Mouse (Mus musculus) liver, embryonic 15.5 days (tissue): ENCODE data around the gene Aqp1. TPM values are rescaled to one million over a fixed set of nuclear protein-coding genes. Genes with fewer than 3 reads are reported as not detected.
A peak's percentile ranks its signal among the peaks of the same experiment; 100 is the strongest.

ENCODE experiments used
- ATAC-seq: fragments of 200-750 bp; cut with Nextera tagmentation; 2 replicates; pipeline ENCODE4 v1.8.0; 2017; ENCODE audit warnings: moderate number of reproducible peaks, mild to moderate bottlenecking, moderate library complexity; ENCODE audit not compliant: insufficient read depth
- H3K27ac ChIP-seq: fragments of 300-500 bp; sonication (generic); replicated peaks from 2 replicates; pipeline ENCODE4 v1.5.1; 2015; ENCODE audit warnings: mild to moderate bottlenecking, inconsistent platforms
- H3K27me3 ChIP-seq: fragments of 300-500 bp; sonication (generic); 2 replicates; pipeline ENCODE4 v1.6.1; 2015; ENCODE audit warnings: mild to moderate bottlenecking, inconsistent platforms
- H3K36me3 ChIP-seq: fragments of 300-500 bp; sonication (generic); replicated peaks from 2 replicates; pipeline ENCODE4 v1.6.1; 2015; ENCODE audit warnings: moderate library complexity, mild to moderate bottlenecking, inconsistent platforms
- H3K4me1 ChIP-seq: fragments of 300-500 bp; sonication (generic); replicated peaks from 2 replicates; pipeline ENCODE4 v1.6.1; 2015; ENCODE audit warnings: inconsistent platforms
- H3K4me2 ChIP-seq: fragments of 300-500 bp; sonication (generic); 2 replicates; pipeline ENCODE4 v1.6.1; 2015; ENCODE audit warnings: moderate library complexity, mild to moderate bottlenecking, inconsistent platforms
- H3K4me3 ChIP-seq: fragments of 300-500 bp; sonication (generic); replicated peaks from 2 replicates; pipeline ENCODE4 v1.5.1; 2015; ENCODE audit warnings: mild to moderate bottlenecking, inconsistent platforms
- H3K9ac ChIP-seq: fragments of 300-500 bp; sonication (generic); 2 replicates; pipeline ENCODE4 v1.6.1; 2015; ENCODE audit warnings: moderate library complexity, mild to moderate bottlenecking, inconsistent platforms
- H3K9me3 ChIP-seq: fragments of 300-500 bp; sonication (generic); replicated peaks from 2 replicates; pipeline ENCODE4 v1.6.1; 2016; ENCODE audit warnings: inconsistent platforms
- WGBS: fragments of 180-500 bp; shearing (Covaris S2); methylation state at CpG from one replicate; pipeline ENCODE4 v1.1.7; 2015; ENCODE audit warnings: mixed read lengths; ENCODE audit not compliant: insufficient replicate concordance; 5-methylcytosine and 5-hydroxymethylcytosine counted together
- polyA plus RNA-seq: library from polyadenylated mRNA; unstranded; fragments of >200 nt; fragmentation: Nextera tagmentation; extraction: Ambion mirVana; gene quantifications from 2 replicates; pipeline ENCODE4 v1.2.1, GENCODE M21; 2015

Gene Aqp1
- polyA plus RNA-seq, 1 experiment from 2014 or later: 75.8 TPM

DNA sequence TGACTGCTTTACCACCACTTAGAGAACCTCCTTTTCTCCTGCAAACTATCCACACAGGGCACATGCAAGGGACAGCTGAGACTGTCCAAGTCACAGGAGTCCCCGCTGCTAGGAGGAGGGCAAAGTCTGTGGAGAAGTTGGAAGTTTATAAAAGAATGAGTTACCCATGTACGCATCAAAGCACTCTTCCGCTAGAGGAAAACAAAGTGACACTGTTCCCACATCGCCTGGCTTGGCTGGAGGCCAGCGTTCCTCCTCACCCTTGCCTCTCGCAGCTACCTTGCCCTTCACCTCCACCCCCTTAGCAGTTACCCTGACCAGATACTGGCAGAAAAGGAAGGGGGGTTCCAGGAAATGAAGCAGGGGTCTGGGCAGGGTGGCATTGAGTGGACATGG, 21.4 kb downstream of the Aqp1 start:
- peaks cover 76% of the 10 kb centered on the region for H3K4me1 ChIP-seq
- WGBS: 68% methylated on average over 6 of the region's 6 CpGs
- H3K9ac ChIP-seq: no peak overlapping the region
- peak overlapping the region; percentile 86 for H3K27ac ChIP-seq
- H3K27me3 ChIP-seq: no peaks in the 10 kb centered on the region
- no peak for ATAC-seq
- H3K36me3 ChIP-seq: no peaks in the 10 kb centered on the region
- no peaks in the 10 kb centered on the region for H3K9me3 ChIP-seq
- H3K4me2 ChIP-seq: no peak overlapping the region
- no peak overlapping the region for H3K4me3 ChIP-seq

DNA sequence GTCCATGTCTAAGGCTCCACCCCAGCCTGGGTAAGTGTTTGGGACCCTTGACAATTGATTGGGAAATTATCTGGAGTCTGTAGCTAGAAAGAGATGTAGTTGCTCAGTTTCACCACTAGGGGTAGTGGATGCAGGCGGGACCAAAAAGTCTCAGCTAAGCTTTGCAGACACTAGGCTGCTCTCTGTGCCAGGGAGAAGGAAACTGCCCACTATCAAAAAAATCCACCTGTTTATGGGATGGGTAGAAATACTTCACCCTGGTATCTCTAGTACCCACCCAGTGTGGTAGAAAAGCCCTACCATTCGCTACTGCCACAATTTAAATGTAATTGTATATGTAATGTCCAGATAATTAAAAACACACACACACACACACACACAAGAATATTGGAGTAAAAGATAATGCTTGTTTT, 22.5 kb downstream of the Aqp1 start:
- no peaks in the 10 kb centered on the region for H3K27me3 ChIP-seq
- H3K36me3 ChIP-seq: no peaks in the 10 kb centered on the region
- H3K9me3 ChIP-seq: no peaks in the 10 kb centered on the region
- H3K27ac ChIP-seq: peak overlapping the region; percentile 86
- H3K4me2 ChIP-seq: peak overlapping the region; percentile 39
- ATAC-seq: peak; percentile 98
- H3K4me1 ChIP-seq: peaks cover 86% of the 10 kb centered on the region
- no peak overlapping the region for H3K4me3 ChIP-seq
- 10% methylated on average over 2 of the region's 2 CpGs for WGBS
- H3K9ac ChIP-seq: no peak overlapping the region

DNA sequence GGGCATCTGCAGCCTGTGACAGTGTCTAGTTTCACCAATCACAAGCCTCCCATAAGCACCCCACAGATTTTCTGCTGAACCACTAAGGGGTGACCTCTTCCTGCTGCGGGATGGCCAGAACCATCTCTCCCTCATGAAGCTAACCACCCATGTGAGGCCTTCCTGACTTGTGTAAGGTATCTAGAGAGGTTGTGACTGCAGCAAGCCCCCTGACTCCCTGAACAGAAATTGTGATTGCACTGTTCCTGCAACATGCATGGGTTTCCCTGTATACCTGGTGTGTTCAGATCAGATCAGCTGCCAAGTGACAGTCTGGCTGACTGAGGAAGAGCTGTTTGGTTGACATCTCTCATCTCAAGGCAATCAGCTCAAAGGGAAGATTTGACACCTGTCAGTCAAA, 26.4 kb downstream of the Aqp1 start:
- 0 out of 2 replicates have a peak overlapping the region, but pooled peaks have one; percentile 26 for H3K27ac ChIP-seq
- H3K36me3 ChIP-seq: no peaks in the 10 kb centered on the region
- H3K27me3 ChIP-seq: no peaks in the 10 kb centered on the region
- H3K4me2 ChIP-seq: no peak overlapping the region
- H3K4me3 ChIP-seq: no peak overlapping the region
- WGBS: 60% methylated on average over 1 of the region's 1 CpGs
- H3K9me3 ChIP-seq: no peaks in the 10 kb centered on the region
- no peak for ATAC-seq
- H3K4me1 ChIP-seq: peaks cover 73% of the 10 kb centered on the region
- H3K9ac ChIP-seq: no peak overlapping the region

GRCm38 (mm10) chr6:55367126-55367525, 30.9 kb downstream of the Aqp1 start:
- no peaks in the 10 kb centered on the region for H3K36me3 ChIP-seq
- 0 out of 2 replicates have a peak, but pooled peaks cover 3% of the 10 kb centered on the region for H3K9me3 ChIP-seq
- no peaks in the 10 kb centered on the region for H3K27me3 ChIP-seq
- no peak overlapping the region for H3K9ac ChIP-seq
- peak overlapping the region; percentile 79 for H3K27ac ChIP-seq
- H3K4me2 ChIP-seq: no peak overlapping the region
- no peak overlapping the region for H3K4me3 ChIP-seq
- H3K4me1 ChIP-seq: peaks cover 60% of the 10 kb centered on the region
- ATAC-seq: peak; percentile 90

GRCm38 (mm10) chr6:55370831-55371230, 34.6 kb downstream of the Aqp1 start:
- 13% methylated on average over 6 of the region's 6 CpGs for WGBS

DNA sequence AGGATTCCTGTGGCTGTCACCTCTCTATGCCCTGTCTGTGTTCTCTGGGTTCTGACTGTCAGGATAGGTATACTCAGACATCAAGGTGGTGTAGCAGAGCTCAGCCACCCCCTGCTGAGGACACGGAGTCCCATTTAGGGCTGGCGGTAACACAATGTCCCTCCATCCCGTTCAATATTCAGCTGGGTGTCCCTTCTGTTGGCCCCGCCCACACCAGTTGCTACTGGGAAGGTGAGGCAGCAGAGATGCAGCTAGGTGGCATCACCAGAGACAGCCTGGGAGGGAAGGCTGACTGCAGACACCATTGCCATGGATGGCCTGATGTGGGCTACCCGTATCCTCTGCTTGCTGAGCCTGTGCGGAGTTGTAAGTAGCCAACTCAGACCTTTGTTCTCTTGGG, 39.8 kb downstream of the Aqp1 start, which contains the start of gene Ghrhr:
Gene Ghrhr (plus strand): TSS at position 220 of the 400 bp plus-strand sequence.
- H3K4me2 ChIP-seq: no peak within 1 kb of the TSS
- WGBS: 75% methylated on average over 6 of the region's 6 CpGs
- H3K36me3 ChIP-seq: no peaks in the 10 kb centered on the region
- no peak within 1 kb of the TSS for H3K9ac ChIP-seq
- H3K4me3 ChIP-seq: no peak within 1 kb of the TSS
- H3K4me1 ChIP-seq: peaks cover 44% of the 10 kb centered on the region
- no peak within 1 kb of the TSS for H3K27ac ChIP-seq
- H3K9me3 ChIP-seq: 0 out of 2 replicates have a peak, but pooled peaks cover 3% of the 10 kb centered on the region
- ATAC-seq: no peak
- no peaks in the 10 kb centered on the region; the same call in none of the 2 replicates for H3K27me3 ChIP-seq

More at GRCm38 (mm10) chr6:55370831-55371230, 34.6 kb downstream of the Aqp1 start:
- no peaks in the 10 kb centered on the region for H3K27me3 ChIP-seq
- H3K27ac ChIP-seq: peak overlapping the region; percentile 69
- no peaks in the 10 kb centered on the region for H3K36me3 ChIP-seq
- 0 out of 2 replicates have a peak, but pooled peaks cover 3% of the 10 kb centered on the region for H3K9me3 ChIP-seq
- H3K4me3 ChIP-seq: no peak overlapping the region
- peaks cover 39% of the 10 kb centered on the region for H3K4me1 ChIP-seq
- no peak overlapping the region for H3K9ac ChIP-seq
- ATAC-seq: peak; percentile 65
- H3K4me2 ChIP-seq: peak overlapping the region; percentile 24

GRCm38 (mm10) chr6:55376511-55376910, 40.3 kb downstream of the Aqp1 start:
- Histone ChIP-seq H3K9ac (no peak overlapping the region), H3K9me3 (no peaks in the 10 kb centered on the region), H3K27ac (no peak overlapping the region), H3K36me3 (no peaks in the 10 kb centered on the region), H3K4me1 (peaks cover 44% of the 10 kb centered on the region), H3K27me3 (no peaks in the 10 kb centered on the region; the same call in none of the 2 replicates), H3K4me2 (no peak overlapping the region), H3K4me3 (no peak overlapping the region)
- ATAC-seq: no peak
- WGBS: 62% methylated on average over 5 of the region's 5 CpGs

DNA sequence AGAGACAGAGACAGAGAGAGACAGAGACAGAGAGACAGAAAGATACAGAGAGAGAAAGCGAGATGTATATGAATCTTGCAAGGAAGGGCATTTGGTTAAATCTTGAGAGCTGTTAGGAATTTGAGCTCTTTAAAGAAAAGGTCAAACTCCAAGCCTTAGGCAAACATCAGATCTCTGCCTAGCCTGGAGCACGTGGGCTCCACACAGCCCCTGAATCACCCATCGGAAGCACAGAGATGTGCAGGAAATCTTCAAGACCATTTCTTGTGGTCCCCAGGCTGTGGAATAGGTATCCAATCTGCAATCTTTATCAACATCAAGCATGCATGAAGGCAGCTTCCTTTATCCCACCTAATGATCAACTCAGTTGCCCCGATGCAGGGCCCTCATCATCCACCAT, 41.2 kb downstream of the Aqp1 start:
- H3K9ac ChIP-seq: no peak overlapping the region
- no peak overlapping the region for H3K27ac ChIP-seq
- WGBS: 56% methylated on average over 4 of the region's 4 CpGs
- no peaks in the 10 kb centered on the region; the same call in none of the 2 replicates for H3K27me3 ChIP-seq
- no peak for ATAC-seq
- H3K4me1 ChIP-seq: peaks cover 51% of the 10 kb centered on the region
- H3K4me2 ChIP-seq: no peak overlapping the region
- no peaks in the 10 kb centered on the region for H3K9me3 ChIP-seq
- no peak overlapping the region for H3K4me3 ChIP-seq
- H3K36me3 ChIP-seq: no peaks in the 10 kb centered on the region

GRCm38 (mm10) chr6:55379641-55380335, 43.6 kb downstream of the Aqp1 start:
- H3K4me2 ChIP-seq: no peak overlapping the region
- no peaks in the 10 kb centered on the region for H3K36me3 ChIP-seq
- H3K4me1 ChIP-seq: peaks cover 65% of the 10 kb centered on the region
- peak; percentile 41; the same call in 1 of the 2 replicates for ATAC-seq
- no peak overlapping the region for H3K4me3 ChIP-seq
- H3K27me3 ChIP-seq: no peaks in the 10 kb centered on the region; the same call in none of the 2 replicates
- 33% methylated on average over 3 of the region's 3 CpGs for WGBS
- H3K9me3 ChIP-seq: no peaks in the 10 kb centered on the region
- H3K9ac ChIP-seq: no peak overlapping the region
- H3K27ac ChIP-seq: 0 out of 2 replicates have a peak overlapping the region, but pooled peaks have one; percentile 2

GRCm38 (mm10) chr6:55381966-55382365, 45.7 kb downstream of the Aqp1 start:
- WGBS: 86% methylated on average over 4 of the region's 4 CpGs
- peaks cover 6% of the 10 kb centered on the region; the same call in 1 of the 2 replicates for H3K27me3 ChIP-seq

GRCm38 (mm10) chr6:55383897-55384296, 47.7 kb downstream of the Aqp1 start:
- H3K36me3 ChIP-seq: no peaks in the 10 kb centered on the region
- WGBS: 6% methylated on average over 1 of the region's 1 CpGs
- peak; percentile 59 for ATAC-seq
- no peak overlapping the region for H3K4me2 ChIP-seq
- peaks cover 21% of the 10 kb centered on the region for H3K27me3 ChIP-seq
- H3K4me1 ChIP-seq: peaks cover 45% of the 10 kb centered on the region
- H3K4me3 ChIP-seq: no peak overlapping the region
- H3K9me3 ChIP-seq: no peaks in the 10 kb centered on the region
- H3K9ac ChIP-seq: no peak overlapping the region
- H3K27ac ChIP-seq: no peak overlapping the region

More at GRCm38 (mm10) chr6:55381966-55382365, 45.7 kb downstream of the Aqp1 start:
- H3K9ac ChIP-seq: no peak overlapping the region
- H3K4me2 ChIP-seq: no peak overlapping the region
- no peaks in the 10 kb centered on the region for H3K36me3 ChIP-seq
- peaks cover 58% of the 10 kb centered on the region for H3K4me1 ChIP-seq
- no peak overlapping the region for H3K4me3 ChIP-seq
- no peak overlapping the region for H3K27ac ChIP-seq
- H3K9me3 ChIP-seq: no peaks in the 10 kb centered on the region
- ATAC-seq: no peak
